Mouse (Mus musculus): ENCODE measurements around the gene Tas2r106. TPM values are rescaled to one million over a fixed set of nuclear protein-coding genes. Genes with fewer than 3 reads are reported as not detected.

Gene Tas2r106
- polyA plus RNA-seq (2014; fragmentation: Nextera tagmentation; extraction: Ambion mirVana) = not detected in 2 replicates

- no peak within 1 kb of the TSS for H3K4me3 ChIP-seq (ENCODE audit: low read depth, low read length)
- no peak within 1 kb of the TSS for H3K9ac ChIP-seq (ENCODE audit: low read depth, low read length)
- H3K4me2 ChIP-seq (ENCODE audit: low read depth, low read length) = no peak within 1 kb of the TSS
- H3K9me3 ChIP-seq (ENCODE audit: control insufficient read depth, low read length) = peaks cover 20% of the 10 kb centered on the region; the same call in 1 of the 2 replicates
- no peaks in the 10 kb centered on the region for H3K4me1 ChIP-seq (ENCODE audit: control insufficient read depth, insufficient read depth, low read length)
- no peak within 1 kb of the TSS for H3K27ac ChIP-seq (replicated peaks; ENCODE audit: low read depth, low read length)
- DNase-seq (ENCODE audit: low spot score) (no peak), ATAC-seq (ENCODE audit: low read depth) (no peak)
- H3K36me3 ChIP-seq (ENCODE audit: control insufficient read depth, insufficient read depth, low read length) = no peaks in the 10 kb centered on the region
- H3K27me3 ChIP-seq (replicated peaks; ENCODE audit: control insufficient read depth, insufficient read depth, low read length) = no peaks in the 10 kb centered on the region
- 74% methylated on average over 3 of the region's 3 CpGs for WGBS
Measured at GRCm38 (mm10) chr6:131678786-131679185, at the start of gene Tas2r106. Gene Tas2r106 (minus strand): TSS chr6:131678886.

- Histone ChIP-seq H3K4me2 (ENCODE audit: low read depth, low read length) (no peak overlapping the region), H3K36me3 (ENCODE audit: control insufficient read depth, insufficient read depth, low read length) (no peaks in the 10 kb centered on the region), H3K4me3 (ENCODE audit: low read depth, low read length) (no peak overlapping the region), H3K9me3 (ENCODE audit: control insufficient read depth, low read length) (no peaks in the 10 kb centered on the region; the same call in 1 of the 2 replicates), H3K4me1 (ENCODE audit: control insufficient read depth, insufficient read depth, low read length) (no peaks in the 10 kb centered on the region), H3K27me3 (replicated peaks; ENCODE audit: control insufficient read depth, insufficient read depth, low read length) (no peaks in the 10 kb centered on the region), H3K9ac (ENCODE audit: low read depth, low read length) (no peak overlapping the region), H3K27ac (replicated peaks; ENCODE audit: low read depth, low read length) (no peak overlapping the region)
- DNase-seq (ENCODE audit: low spot score) (no peak), ATAC-seq (ENCODE audit: low read depth) (no peak)
- 52% methylated on average over 7 of the region's 7 CpGs for WGBS
Measured at GRCm38 (mm10) chr6:131712803-131713202, 34.1 kb upstream of the Tas2r106 start.

GRCm38 (mm10) chr6:131689963-131690362, 11.3 kb upstream of the Tas2r106 start, which contains the start of gene Tas2r114:
Gene Tas2r114 (minus strand): TSS chr6:131690063.
- Histone ChIP-seq H3K9me3 (ENCODE audit: control insufficient read depth, low read length) (peaks cover 12% of the 10 kb centered on the region; the same call in 1 of the 2 replicates), H3K9ac (ENCODE audit: low read depth, low read length) (no peak within 1 kb of the TSS), H3K4me3 (ENCODE audit: low read depth, low read length) (no peak within 1 kb of the TSS), H3K4me1 (ENCODE audit: control insufficient read depth, insufficient read depth, low read length) (no peaks in the 10 kb centered on the region), H3K27ac (replicated peaks; ENCODE audit: low read depth, low read length) (no peak within 1 kb of the TSS), H3K4me2 (ENCODE audit: low read depth, low read length) (no peak within 1 kb of the TSS), H3K36me3 (ENCODE audit: control insufficient read depth, insufficient read depth, low read length) (no peaks in the 10 kb centered on the region), H3K27me3 (replicated peaks; ENCODE audit: control insufficient read depth, insufficient read depth, low read length) (no peaks in the 10 kb centered on the region)
- DNase-seq (ENCODE audit: low spot score) = no peak
- no peak for ATAC-seq (ENCODE audit: low read depth)

- Histone ChIP-seq H3K9ac (ENCODE audit: low read depth, low read length) (no peak within 1 kb of the TSS), H3K9me3 (ENCODE audit: control insufficient read depth, low read length) (peaks cover 12% of the 10 kb centered on the region; the same call in 1 of the 2 replicates), H3K4me2 (ENCODE audit: low read depth, low read length) (no peak within 1 kb of the TSS), H3K27ac (replicated peaks; ENCODE audit: low read depth, low read length) (no peak within 1 kb of the TSS), H3K27me3 (replicated peaks; ENCODE audit: control insufficient read depth, insufficient read depth, low read length) (no peaks in the 10 kb centered on the region), H3K4me1 (ENCODE audit: control insufficient read depth, insufficient read depth, low read length) (no peaks in the 10 kb centered on the region), H3K36me3 (ENCODE audit: control insufficient read depth, insufficient read depth, low read length) (no peaks in the 10 kb centered on the region), H3K4me3 (ENCODE audit: low read depth, low read length) (no peak within 1 kb of the TSS)
- DNase-seq (ENCODE audit: low spot score) (no peak), ATAC-seq (ENCODE audit: low read depth) (no peak)
- 64% methylated on average over 1 of the region's 1 CpGs for WGBS
Measured at GRCm38 (mm10) chr6:131687395-131687794, 8.7 kb upstream of the Tas2r106 start, which contains the start of gene Tas2r105. Gene Tas2r105 (minus strand): TSS chr6:131687495.

GRCm38 (mm10) chr6:131685644-131686043, 7.0 kb upstream of the Tas2r106 start, which contains the start of gene Tas2r104:
Gene Tas2r104 (minus strand): TSS chr6:131685744.
- Histone ChIP-seq H3K9me3 (ENCODE audit: control insufficient read depth, low read length) (peaks cover 6% of the 10 kb centered on the region; the same call in 1 of the 2 replicates), H3K4me2 (ENCODE audit: low read depth, low read length) (no peak within 1 kb of the TSS), H3K4me3 (ENCODE audit: low read depth, low read length) (no peak within 1 kb of the TSS), H3K36me3 (ENCODE audit: control insufficient read depth, insufficient read depth, low read length) (no peaks in the 10 kb centered on the region), H3K27ac (replicated peaks; ENCODE audit: low read depth, low read length) (no peak within 1 kb of the TSS), H3K27me3 (replicated peaks; ENCODE audit: control insufficient read depth, insufficient read depth, low read length) (no peaks in the 10 kb centered on the region), H3K9ac (ENCODE audit: low read depth, low read length) (no peak within 1 kb of the TSS), H3K4me1 (ENCODE audit: control insufficient read depth, insufficient read depth, low read length) (no peaks in the 10 kb centered on the region)
- 88% methylated on average over 1 of the region's 1 CpGs for WGBS
- ATAC-seq (ENCODE audit: low read depth) (no peak), DNase-seq (ENCODE audit: low spot score) (no peak)

GRCm38 (mm10) chr6:131660049-131660448, 18.6 kb downstream of the Tas2r106 start, which contains the start of gene Tas2r107:
Gene Tas2r107 (minus strand): TSS chr6:131660149.
- Histone ChIP-seq H3K9ac (ENCODE audit: low read depth, low read length) (no peak within 1 kb of the TSS), H3K4me3 (ENCODE audit: low read depth, low read length) (no peak within 1 kb of the TSS), H3K4me2 (ENCODE audit: low read depth, low read length) (no peak within 1 kb of the TSS), H3K36me3 (ENCODE audit: control insufficient read depth, insufficient read depth, low read length) (no peaks in the 10 kb centered on the region), H3K4me1 (ENCODE audit: control insufficient read depth, insufficient read depth, low read length) (no peaks in the 10 kb centered on the region), H3K27me3 (replicated peaks; ENCODE audit: control insufficient read depth, insufficient read depth, low read length) (no peaks in the 10 kb centered on the region), H3K9me3 (ENCODE audit: control insufficient read depth, low read length) (0 out of 2 replicates have a peak, but pooled peaks cover 2% of the 10 kb centered on the region), H3K27ac (replicated peaks; ENCODE audit: low read depth, low read length) (no peak within 1 kb of the TSS)
- ATAC-seq (ENCODE audit: low read depth) = no peak
- no peak for DNase-seq (ENCODE audit: low spot score)

GRCm38 (mm10) chr6:131630812-131631211, 47.9 kb downstream of the Tas2r106 start, which contains the start of gene Tas2r130:
Gene Tas2r130 (minus strand): TSS chr6:131630912.
- ATAC-seq (ENCODE audit: low read depth) (no peak), DNase-seq (ENCODE audit: low spot score) (no peak)
- Histone ChIP-seq H3K4me2 (ENCODE audit: low read depth, low read length) (no peak within 1 kb of the TSS), H3K27ac (replicated peaks; ENCODE audit: low read depth, low read length) (no peak within 1 kb of the TSS), H3K36me3 (ENCODE audit: control insufficient read depth, insufficient read depth, low read length) (no peaks in the 10 kb centered on the region), H3K27me3 (replicated peaks; ENCODE audit: control insufficient read depth, insufficient read depth, low read length) (no peaks in the 10 kb centered on the region), H3K4me1 (ENCODE audit: control insufficient read depth, insufficient read depth, low read length) (no peaks in the 10 kb centered on the region), H3K9ac (ENCODE audit: low read depth, low read length) (no peak within 1 kb of the TSS), H3K9me3 (ENCODE audit: control insufficient read depth, low read length) (0 out of 2 replicates have a peak, but pooled peaks cover 4% of the 10 kb centered on the region), H3K4me3 (ENCODE audit: low read depth, low read length) (no peak within 1 kb of the TSS)
- WGBS = 74% methylated on average over 3 of the region's 3 CpGs

Data from embryonic facial prominence, embryonic 14.5 days (tissue).